Mouse (Mus musculus) testis, adult 2 months (tissue): ENCODE measurements around the gene Rrnad1.

Source experiments
- CTCF ChIP-seq: fragments of 200-500 bp; IDR thresholded peaks from 2 replicates; pipeline ENCODE4 v1.5.1; 2012; ENCODE audit warnings: low read depth, mild to moderate bottlenecking, inconsistent platforms, low read length, moderate library complexity; ENCODE audit not compliant: control insufficient read depth, insufficient read depth, insufficient replicate concordance
- POLR2A ChIP-seq: fragments of 200-500 bp; IDR thresholded peaks from 2 replicates; pipeline ENCODE4 v1.6.1; 2012; ENCODE audit warnings: low read depth, mild to moderate bottlenecking, inconsistent platforms, low read length, moderate library complexity; ENCODE audit not compliant: control insufficient read depth

DNA sequence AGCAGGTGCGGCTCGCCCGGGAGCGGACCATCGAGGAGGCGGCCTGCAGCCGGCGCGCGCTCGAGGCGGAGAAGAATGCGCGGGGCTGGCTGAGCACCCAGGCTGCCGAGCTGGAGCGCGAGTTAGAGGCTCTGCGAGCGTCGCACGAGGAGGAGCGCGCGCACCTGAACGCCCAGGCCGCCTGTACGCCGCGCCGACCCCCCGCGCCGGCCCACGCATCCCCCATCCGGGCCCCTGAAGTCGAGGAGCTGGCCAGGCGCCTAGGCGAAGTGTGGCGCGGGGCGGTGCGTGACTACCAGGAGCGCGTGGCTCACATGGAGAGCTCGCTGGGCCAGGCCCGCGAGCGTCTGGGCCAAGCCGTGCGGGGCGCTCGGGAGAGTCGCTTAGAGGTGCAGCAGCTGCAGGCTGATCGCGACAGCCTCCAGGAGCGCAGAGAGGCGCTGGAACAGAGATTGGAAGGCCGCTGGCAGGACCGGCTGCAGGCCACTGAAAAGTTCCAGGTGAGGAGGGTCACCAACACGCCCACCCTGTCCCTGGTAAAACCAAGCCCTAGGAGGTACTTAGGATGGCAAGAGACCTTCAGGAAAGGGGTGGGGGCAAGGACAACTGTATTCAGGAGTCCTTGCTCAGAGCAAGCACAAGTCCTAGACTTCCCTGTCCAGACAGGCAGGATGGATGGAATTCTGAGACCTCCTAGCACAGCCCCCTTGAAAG lies 41.1 kb upstream of the Rrnad1 start:
- TF ChIP-seq CTCF (no peak), POLR2A (no peak)
